7 mouse cellular contexts compared by ENCODE assay signal in genomic region chr4:109665982-109666460, GRCm38 (mm10). TPM values are rescaled to one million over a fixed set of nuclear protein-coding genes. Genes with fewer than 3 reads are reported as not detected.
DNase-seq lines count a peak whose midpoint lies in the region; ATAC-seq lines count a peak whose summit lies in the region.

No protein-coding gene starts in this region.

- under 1% methylated on average over 46 of the region's 49 CpGs for WGBS in forebrain, embryonic 14.5 days
- WGBS in lung, embryonic 16.5 days, result under 1% methylated on average over 46 of the region's 49 CpGs

- intact Hi-C loops in heart, postnatal 25 days (cut with DNase I), result loop anchor here (1.0 kb wide), 1 partner anchor 10 kb away; the partner anchor contains the start of gene Faf1

- peak; percentile 66 for DNase-seq in R1 (ENCODE audit: low read depth, low spot score)
- peak; percentile 62 for DNase-seq in cerebellum, adult 11 months
- DNase-seq in forebrain, embryonic 14.5 days (ENCODE audit: low spot score), result peak; percentile 55
- DNase-seq in heart, postnatal 25 days (ENCODE audit: low spot score), result peak; percentile 44
- DNase-seq in kidney, postnatal 4 days, result peak; percentile 61 to 73
- DNase-seq in ovary, adult 18-20 months (ENCODE audit: low spot score), result peak; percentile 20

- H3K9ac ChIP-seq in forebrain, embryonic 14.5 days (ENCODE audit: low read length), result peak overlapping the region; percentile 81
- H3K9ac ChIP-seq in lung, embryonic 16.5 days (ENCODE audit: low read length), result peak overlapping the region; percentile 79

- H3K4me2 ChIP-seq in forebrain, embryonic 14.5 days (ENCODE audit: low read length), result peak overlapping the region; percentile 89
- peak overlapping the region; percentile 72 for H3K4me2 ChIP-seq in lung, embryonic 16.5 days (ENCODE audit: low read depth, low read length)

- H3K9me3 ChIP-seq in forebrain, embryonic 14.5 days (replicated peaks; ENCODE audit: control insufficient read depth, low read length), result no peaks in the 10 kb centered on the region
- H3K9me3 ChIP-seq in lung, embryonic 16.5 days (ENCODE audit: control insufficient read depth, low read length), result no peaks in the 10 kb centered on the region

- peaks cover 2% of the 10 kb centered on the region; the same call in 1 of the 2 replicates for H3K4me1 ChIP-seq in forebrain, embryonic 14.5 days (ENCODE audit: control insufficient read depth, insufficient read depth, low read length)
- H3K4me1 ChIP-seq in lung, embryonic 16.5 days (replicated peaks; ENCODE audit: control insufficient read depth, insufficient read depth, low read length), result peaks cover 10% of the 10 kb centered on the region

- peak; percentile 60 for ATAC-seq in forebrain, embryonic 14.5 days
- ATAC-seq in lung, embryonic 16.5 days (ENCODE audit: low read depth), result peak; percentile 41

- peaks cover 23% of the 10 kb centered on the region for H3K27me3 ChIP-seq in forebrain, embryonic 14.5 days (replicated peaks; ENCODE audit: control insufficient read depth, insufficient read depth, low read length)
- peaks cover 12% of the 10 kb centered on the region for H3K27me3 ChIP-seq in lung, embryonic 16.5 days (ENCODE audit: control insufficient read depth, insufficient read depth, low read depth, low read length)

- H3K4me3 ChIP-seq in forebrain, embryonic 14.5 days (ENCODE audit: low read depth, low read length), result peak overlapping the region; percentile 70
- H3K4me3 ChIP-seq in lung, embryonic 16.5 days (ENCODE audit: low read length), result peak overlapping the region; percentile 79

- no peaks in the 10 kb centered on the region for H3K36me3 ChIP-seq in forebrain, embryonic 14.5 days (ENCODE audit: control insufficient read depth, insufficient read depth, low read length)
- no peaks in the 10 kb centered on the region for H3K36me3 ChIP-seq in lung, embryonic 16.5 days (ENCODE audit: control insufficient read depth, insufficient read depth, low read length)

- H3K27ac ChIP-seq in forebrain, embryonic 14.5 days (ENCODE audit: low read depth, low read length), result peak overlapping the region; percentile 76
- H3K27ac ChIP-seq in lung, embryonic 16.5 days (ENCODE audit: low read length), result peak overlapping the region; percentile 87

RNA-seq across cellular contexts. Expression of gene Cdkn2c, which starts 1.0 kb away (rescaled TPM):
- polyA plus RNA-seq in forebrain, embryonic 14.5 days (2014; fragmentation: Nextera tagmentation; extraction: Ambion mirVana), result 9.9 and 10.4 TPM in 2 replicates
- 10 to 100 TPM; 15.5 to 16.2 TPM for total RNA-seq in heart, postnatal 25 days (2021)
- 15.6 and 16.0 TPM in 2 replicates for polyA plus RNA-seq in lung, embryonic 16.5 days (2015; fragmentation: Nextera tagmentation; extraction: Ambion mirVana)

RNA-seq across cellular contexts. Expression of gene Faf1, which starts 10.4 kb away (rescaled TPM):
- polyA plus RNA-seq in forebrain, embryonic 14.5 days (2014; fragmentation: Nextera tagmentation; extraction: Ambion mirVana), result 33.9 and 34.8 TPM in 2 replicates
- total RNA-seq in heart, postnatal 25 days (2021), result 10 to 100 TPM; 38.8 to 40.3 TPM
- 17.5 and 20.9 TPM in 2 replicates for polyA plus RNA-seq in lung, embryonic 16.5 days (2015; fragmentation: Nextera tagmentation; extraction: Ambion mirVana)

Comparison
In these comparisons a context has a peak if more than half of its experiments do, and no peak if none do; other contexts are left out.
1. Peak in every context shown above with its lines: DNase-seq, ATAC-seq, H3K4me3 ChIP-seq and H3K27ac ChIP-seq.